Mouse (Mus musculus): ENCODE results near the gene Nxnl2.

DNA sequence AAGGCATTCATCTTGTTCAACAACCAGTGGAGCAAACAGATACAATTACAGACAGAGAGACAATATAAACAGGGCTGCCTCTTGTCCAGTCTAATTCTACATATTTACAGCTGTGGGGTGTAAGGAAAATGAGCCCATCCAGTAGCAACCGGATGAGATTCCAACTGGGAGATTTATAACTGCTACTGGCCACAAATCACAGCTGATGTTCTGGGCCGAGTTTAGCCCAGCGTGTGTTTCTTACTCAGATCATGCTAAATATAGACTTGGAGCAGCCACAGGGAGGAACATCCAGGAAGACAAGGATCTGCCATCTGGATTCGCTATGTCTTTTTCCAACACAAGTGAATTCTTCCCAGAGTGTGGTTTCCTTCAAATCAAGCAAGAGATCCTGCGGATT lies 27.4 kb downstream of the Nxnl2 start:
- TF ChIP-seq CTCF (IDR thresholded peaks at IDR 0.05; ENCODE audit: low read depth, low read length) (no peak), POLR2A (IDR thresholded peaks at IDR 0.05; ENCODE audit: extremely low read depth, insufficient read depth, low read length) (no peak)

All from liver, adult 2 months (tissue).